Mouse (Mus musculus) c-Kit-negative CD71-positive TER-119-positive erythroid progenitor cells, embryonic 14.5 days (primary cell): ENCODE results near the gene Itga10.
"Not testable (repeated sequence)": the region's sequence is repeated elsewhere in the genome, so short reads cannot be mapped to it uniquely, and the experiment has no call there.

ENCODE experiments used
- DNase-seq: peaks from one replicate; pipeline ENCODE4 v3.0.0-alpha.2; 2013; ENCODE audit warnings: low read depth, low spot score

Gene Itga10

DNA sequence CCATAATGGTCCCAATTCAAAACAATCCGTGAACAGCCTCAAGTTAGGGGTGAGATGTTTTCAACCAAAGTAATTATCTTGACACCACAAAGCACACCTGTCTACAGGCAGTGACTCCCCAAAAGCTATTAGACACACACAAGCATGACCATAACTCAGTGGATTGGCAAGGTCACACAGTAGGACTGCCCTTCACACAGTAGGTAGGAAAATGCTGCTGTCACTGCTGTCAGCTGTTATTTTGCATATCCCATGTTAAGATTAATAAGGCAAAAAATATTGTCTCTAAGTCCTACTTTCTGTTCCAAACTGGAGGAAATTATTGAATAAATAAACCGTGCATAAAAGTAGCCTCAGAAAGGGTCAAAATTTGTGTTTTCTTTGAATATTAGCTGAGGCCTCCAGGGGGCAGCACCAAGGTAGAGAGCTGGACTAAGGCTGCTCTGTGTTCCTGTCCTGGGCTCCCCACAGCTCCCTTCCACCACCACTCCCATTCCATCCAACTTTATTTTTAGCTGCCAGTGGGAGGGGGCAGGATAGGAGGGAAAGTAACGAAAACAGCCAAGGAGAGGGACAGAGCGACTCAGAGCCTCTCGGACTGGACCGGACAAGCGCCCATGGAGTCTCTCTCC lies at the start of gene Itga10:
TSS of gene Itga10 (plus strand) at position 567 of the 632 bp plus-strand sequence.
- DNase-seq, result no peak

DNA sequence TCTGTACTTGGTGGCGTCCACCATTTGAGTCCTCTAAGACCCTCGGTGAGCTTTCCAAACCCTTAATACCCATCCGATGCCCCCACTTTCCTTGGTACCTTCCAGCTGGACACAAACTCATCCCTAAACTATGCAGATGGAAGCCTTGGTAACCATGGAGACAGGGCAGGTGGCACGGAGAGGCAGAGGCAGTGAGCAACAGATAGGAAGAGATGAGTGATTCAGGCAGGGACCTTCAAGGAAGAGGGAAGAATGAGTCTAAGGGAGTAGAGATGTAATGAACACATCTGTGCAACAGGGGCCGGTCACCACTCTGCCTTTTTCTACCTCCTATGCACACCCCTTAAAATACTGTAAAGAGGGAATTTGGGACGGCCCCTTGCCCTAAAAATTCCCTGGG lies 49.7 kb upstream of the Itga10 start:
- DNase-seq, result no peak

- no peak for DNase-seq
These were observed 49.1 kb upstream of the Itga10 start, which contains the start of gene Ankrd34a for GRCm38 (mm10) chr3:96596228-96596707. Ankrd34a (plus strand) TSS chr3:96596636.

- DNase-seq, result no peak
These were observed 48.5 kb upstream of the Itga10 start for GRCm38 (mm10) chr3:96596855-96597254.

DNA sequence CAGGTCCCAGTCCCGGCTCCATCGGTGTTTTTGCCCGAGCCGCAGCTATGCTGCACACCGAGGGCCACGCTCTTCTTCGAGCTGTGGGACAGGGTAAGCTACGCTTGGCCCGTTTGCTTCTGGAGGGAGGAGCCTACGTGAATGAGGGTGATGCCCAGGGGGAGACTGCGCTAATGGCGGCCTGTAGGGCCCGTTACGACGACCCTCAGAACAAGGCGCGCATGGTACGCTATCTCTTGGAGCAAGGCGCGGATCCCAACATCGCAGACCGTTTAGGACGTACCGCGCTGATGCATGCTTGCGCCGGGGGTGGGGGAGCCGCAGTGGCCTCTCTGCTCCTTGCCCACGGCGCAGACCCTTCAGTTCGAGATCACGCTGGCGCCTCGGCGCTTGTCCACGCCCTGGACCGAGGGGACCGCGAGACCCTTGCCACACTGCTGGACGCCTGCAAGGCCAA lies 47.9 kb upstream of the Itga10 start:
- DNase-seq, result no peak

- DNase-seq, result no peak
These were observed 47.0 kb upstream of the Itga10 start for GRCm38 (mm10) chr3:96598156-96599068.

DNA sequence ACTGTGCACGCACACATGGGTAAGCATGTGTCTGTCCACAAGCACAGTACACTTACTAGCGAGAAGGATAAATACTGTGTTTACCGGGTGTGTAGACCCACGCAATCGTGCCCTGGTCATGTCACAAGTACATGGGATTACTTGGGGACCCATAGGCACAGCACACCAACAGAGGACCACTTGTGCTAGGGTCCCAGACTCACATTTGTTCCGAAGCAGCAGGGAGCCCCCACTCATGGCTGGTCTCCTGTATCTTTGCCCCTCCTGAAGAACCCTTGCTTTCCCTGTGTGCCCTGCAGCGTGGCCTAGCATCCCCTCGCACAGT lies 46.4 kb upstream of the Itga10 start:
- DNase-seq, result no peak

DNA sequence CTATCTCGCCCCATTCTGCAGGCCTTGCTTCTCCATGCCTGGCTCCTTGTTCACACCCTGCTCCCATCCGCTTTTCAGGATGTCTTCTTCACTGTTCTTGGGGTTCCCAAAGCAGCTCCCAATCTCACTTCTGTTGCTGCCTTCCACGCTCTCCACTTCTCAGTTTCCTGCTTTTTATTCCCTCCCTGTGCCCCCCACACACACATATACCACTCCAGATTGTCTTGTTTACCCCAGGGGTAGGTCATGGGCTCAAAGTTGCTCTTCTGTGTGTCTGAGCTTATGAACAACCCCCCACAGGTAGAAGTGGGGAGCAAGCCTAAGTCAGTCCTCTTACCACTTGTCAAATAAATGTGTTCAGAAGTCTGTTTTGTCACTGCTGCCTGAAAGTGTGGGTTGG lies 46.0 kb upstream of the Itga10 start:
- no peak for DNase-seq

- no peak for DNase-seq
These were observed 44.6 kb upstream of the Itga10 start, which contains the start of gene Lix1l for GRCm38 (mm10) chr3:96600639-96601250. Lix1l (plus strand) TSS chr3:96601149.

DNA sequence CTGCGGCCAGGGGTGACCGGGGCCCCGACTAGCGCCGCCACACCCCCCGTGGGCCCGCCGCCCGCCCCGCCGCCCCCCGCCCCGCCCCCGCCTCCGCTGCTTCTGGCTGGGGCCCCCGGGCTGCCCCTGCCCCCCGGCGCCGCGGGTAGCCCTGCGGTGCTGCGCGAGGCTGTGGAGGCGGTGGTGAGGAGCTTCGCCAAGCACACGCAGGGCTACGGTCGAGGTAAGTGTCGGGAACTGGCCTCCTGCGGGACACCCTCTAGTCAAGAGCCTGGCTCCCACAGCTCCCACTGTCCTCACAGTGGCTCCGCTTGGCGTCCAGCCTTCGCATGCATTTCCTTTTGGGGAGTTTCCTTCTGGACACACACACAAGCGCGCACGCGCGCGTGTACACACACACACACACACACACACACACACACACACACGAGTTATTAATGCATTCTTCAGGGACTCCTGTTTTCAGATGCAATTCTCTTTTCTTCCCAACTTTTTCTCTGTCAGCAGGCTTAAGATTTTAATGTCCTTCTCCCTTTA lies 44.1 kb upstream of the Itga10 start:
- no peak for DNase-seq

DNA sequence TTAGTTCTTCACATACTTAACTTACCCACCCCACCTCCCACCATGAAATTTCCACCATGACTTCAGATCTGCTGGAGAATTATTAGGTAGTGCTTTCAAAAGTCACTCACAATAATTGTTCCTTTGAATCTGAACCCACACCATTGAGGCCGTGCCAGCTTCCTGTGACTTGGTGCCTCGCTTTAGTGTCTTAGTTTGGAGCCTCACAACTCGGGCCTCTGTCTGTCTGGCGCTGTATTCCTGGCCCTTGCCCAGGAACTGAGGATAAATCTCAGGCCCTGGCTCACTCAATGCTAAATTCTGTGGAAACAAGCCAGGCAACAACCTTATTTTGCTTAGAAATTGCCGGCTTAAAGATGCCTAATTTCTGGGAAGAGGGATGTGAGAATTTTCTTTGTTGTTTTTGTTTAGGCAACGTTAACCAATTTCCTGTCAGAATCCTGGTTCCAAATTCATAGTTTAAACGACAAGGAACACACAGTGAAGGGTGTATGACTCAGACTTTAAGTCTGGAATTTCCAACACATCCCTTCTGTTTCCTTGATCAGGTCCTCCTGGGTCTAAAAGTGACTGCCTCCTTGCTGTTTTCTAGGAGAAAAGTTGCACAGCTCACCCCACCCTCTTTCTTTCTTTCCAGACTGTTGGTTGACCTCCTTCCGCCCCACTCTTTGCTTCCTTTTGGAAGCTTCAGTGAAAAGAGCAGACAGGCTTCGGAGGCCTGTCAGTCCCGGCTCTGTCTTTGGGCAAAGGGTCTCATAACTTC lies 43.3 kb upstream of the Itga10 start:
- no peak for DNase-seq

DNA sequence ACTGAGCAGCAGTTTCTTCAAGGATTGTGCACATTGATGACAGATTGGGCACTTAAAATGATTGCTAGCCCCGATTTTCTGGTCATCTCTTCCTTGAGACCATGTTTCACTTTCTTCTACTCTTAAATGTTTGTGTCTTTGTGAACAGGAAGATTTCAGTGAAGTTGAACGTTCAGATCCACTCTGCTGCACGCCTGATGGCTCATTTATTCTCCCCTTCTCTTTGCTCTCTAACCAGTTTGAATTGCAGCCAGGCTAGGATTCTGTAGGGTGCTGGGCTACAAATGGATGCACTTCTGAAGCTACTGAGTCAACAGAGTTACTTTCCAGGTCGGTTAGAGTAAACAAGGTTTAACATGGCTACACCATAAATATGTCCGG lies 42.7 kb upstream of the Itga10 start:
- no peak for DNase-seq

- DNase-seq, result no peak
These were observed 42.1 kb upstream of the Itga10 start for GRCm38 (mm10) chr3:96603311-96603710.

- not testable (repeated sequence) for DNase-seq
These were observed 39.4 kb upstream of the Itga10 start for GRCm38 (mm10) chr3:96606007-96606406.

- no peak for DNase-seq
These were observed 38.8 kb upstream of the Itga10 start for GRCm38 (mm10) chr3:96606618-96607017.

DNA sequence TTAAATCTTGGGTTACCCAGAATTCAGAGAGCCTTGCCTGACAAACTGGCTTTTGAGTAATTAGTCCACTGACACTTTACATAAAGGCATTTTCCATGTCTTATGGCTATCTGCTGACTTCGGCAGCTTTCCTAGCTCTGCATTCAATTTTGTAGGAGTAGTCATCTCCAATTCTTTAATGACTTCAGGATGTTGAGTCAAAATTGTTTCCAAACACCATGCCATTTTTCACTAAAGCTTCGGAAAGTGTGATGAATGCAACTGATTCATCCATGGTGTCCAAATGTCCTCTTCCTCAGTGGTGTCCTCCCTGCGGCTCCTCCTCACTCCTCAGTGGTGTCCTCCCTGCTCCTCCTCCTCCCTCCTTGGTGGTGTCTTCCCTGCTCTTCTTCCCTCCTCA lies 27.4 kb upstream of the Itga10 start:
- DNase-seq, result no peak

DNA sequence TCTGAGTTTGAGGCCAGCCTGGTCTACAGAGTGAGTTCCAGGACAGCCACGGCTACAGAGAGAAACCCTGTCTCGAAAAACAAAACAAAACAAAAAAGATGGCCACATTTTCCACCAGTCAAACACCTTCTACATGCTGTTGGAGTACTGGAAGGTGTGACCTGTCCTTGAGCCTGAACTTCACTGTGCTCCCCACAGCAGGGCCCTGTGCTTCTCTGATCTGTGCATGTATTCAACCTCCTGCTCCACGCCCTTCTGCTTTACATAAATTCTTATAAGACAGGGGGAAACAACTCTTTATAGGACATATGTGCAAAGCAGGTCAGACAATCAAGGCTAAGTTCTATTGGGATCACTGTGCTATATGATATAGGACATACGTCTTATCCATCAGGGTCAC lies 22.2 kb upstream of the Itga10 start:
- DNase-seq, result no peak

- peak; percentile 98 for DNase-seq
These were observed 15.4 kb upstream of the Itga10 start, which contains the start of gene Rbm8a for GRCm38 (mm10) chr3:96629729-96630600. Rbm8a (plus strand) TSS chr3:96629933.

DNA sequence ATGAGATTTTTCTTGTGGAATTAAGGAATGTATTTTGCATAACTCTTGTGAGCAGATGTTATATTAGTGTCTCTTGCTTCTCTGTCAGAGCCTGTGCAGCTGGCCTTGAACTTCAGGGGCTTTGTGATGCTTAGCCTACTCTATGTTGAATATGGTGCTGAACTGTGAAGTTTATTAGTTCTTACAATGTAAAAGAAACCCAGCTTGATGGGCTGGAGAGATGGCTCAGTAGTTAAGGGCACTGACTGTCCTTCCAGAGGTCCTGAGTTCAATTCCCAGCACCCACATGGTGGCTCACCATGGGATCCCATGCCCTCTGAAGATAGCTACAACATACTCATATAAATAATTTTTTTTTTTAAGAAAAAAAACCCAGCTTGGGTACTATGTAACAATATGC lies 13.3 kb upstream of the Itga10 start:
- DNase-seq, result no peak

DNA sequence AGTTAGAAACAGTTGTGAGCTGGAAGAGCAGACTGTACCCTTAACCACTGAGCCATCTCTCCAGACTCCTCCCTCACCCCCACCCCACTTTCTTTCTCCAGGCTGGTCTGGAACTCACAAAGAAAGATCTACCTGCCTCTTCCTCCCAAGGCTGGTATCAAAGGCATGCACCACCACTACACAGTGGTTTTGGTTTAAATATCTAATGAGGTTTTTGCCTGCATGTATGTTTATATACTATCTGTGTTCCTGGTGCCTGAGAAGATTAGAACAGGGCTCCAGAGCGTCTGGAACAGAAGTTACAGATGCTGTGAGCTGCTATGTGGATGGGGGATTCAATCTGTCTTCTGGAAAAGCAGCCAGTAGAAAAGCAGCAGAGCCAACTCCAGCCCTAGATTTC lies 11.4 kb upstream of the Itga10 start:
- no peak for DNase-seq
